Mouse (Mus musculus): ENCODE measurements around the gene Snai1. TPM values are rescaled to one million over a fixed set of nuclear protein-coding genes. Genes with fewer than 3 reads are reported as not detected.
A peak's percentile ranks its signal among the peaks of the same experiment; 100 is the strongest.

Snai1 gene
- polyA plus RNA-seq, 1 experiment from 2014 or later, result 7.9 TPM

GRCm38 (mm10) chr2:167532131-167532530 lies 5.9 kb upstream of the Snai1 start:
- H3K4me2 ChIP-seq, result no peak overlapping the region
- peaks cover 7% of the 10 kb centered on the region; the same call in 1 of the 2 replicates for H3K4me1 ChIP-seq (replicated peaks)

GRCm38 (mm10) chr2:167533880-167534279 lies 4.1 kb upstream of the Snai1 start:
- Histone ChIP-seq H3K4me2 (no peak overlapping the region), H3K9ac (no peak overlapping the region), H3K9me3 (no peaks in the 10 kb centered on the region), H3K27me3 (peaks cover 42% of the 10 kb centered on the region), H3K4me3 (no peak overlapping the region), H3K27ac (no peak overlapping the region), H3K4me1 (replicated peaks) (peaks cover 22% of the 10 kb centered on the region), H3K36me3 (no peaks in the 10 kb centered on the region)
- ATAC-seq (ENCODE audit: low FRiP score), result no peak

More at GRCm38 (mm10) chr2:167532131-167532530, 5.9 kb upstream of the Snai1 start:
- H3K27ac ChIP-seq, result no peak overlapping the region
- WGBS, result 21% methylated on average over 13 of the region's 13 CpGs
- H3K9ac ChIP-seq, result no peak overlapping the region
- no peaks in the 10 kb centered on the region for H3K36me3 ChIP-seq
- no peaks in the 10 kb centered on the region for H3K9me3 ChIP-seq
- no peak for ATAC-seq (ENCODE audit: low FRiP score)
- peaks cover 29% of the 10 kb centered on the region for H3K27me3 ChIP-seq
- H3K4me3 ChIP-seq, result no peak overlapping the region

- Histone ChIP-seq H3K4me2 (no peak overlapping the region), H3K4me1 (replicated peaks) (peaks cover 35% of the 10 kb centered on the region), H3K9ac (0 out of 2 replicates have a peak overlapping the region, but pooled peaks have one; percentile 67), H3K36me3 (no peaks in the 10 kb centered on the region), H3K27me3 (peaks cover 68% of the 10 kb centered on the region), H3K4me3 (no peak overlapping the region), H3K27ac (no peak overlapping the region), H3K9me3 (no peaks in the 10 kb centered on the region)
- ATAC-seq (ENCODE audit: low FRiP score), result no peak
- 46% methylated on average over 10 of the region's 10 CpGs for WGBS
Measured at GRCm38 (mm10) chr2:167536320-167536945, 1.6 kb upstream of the Snai1 start.

GRCm38 (mm10) chr2:167538671-167539306 lies 794 bp downstream of the Snai1 start:
- no peak overlapping the region for H3K27ac ChIP-seq
- H3K27me3 ChIP-seq, result peaks cover 74% of the 10 kb centered on the region
- H3K9ac ChIP-seq, result peak overlapping the region; percentile 67
- H3K4me1 ChIP-seq (replicated peaks), result peaks cover 54% of the 10 kb centered on the region
- H3K36me3 ChIP-seq, result no peaks in the 10 kb centered on the region
- peak overlapping the region; percentile 90 for H3K4me2 ChIP-seq
- peak overlapping the region; percentile 48 for H3K4me3 ChIP-seq
- H3K9me3 ChIP-seq, result no peaks in the 10 kb centered on the region
- no peak for ATAC-seq (ENCODE audit: low FRiP score)
- WGBS, result 31% methylated on average over 33 of the region's 34 CpGs

GRCm38 (mm10) chr2:167539536-167540476 lies 1.8 kb downstream of the Snai1 start:
- 17% methylated on average over 14 of the region's 14 CpGs for WGBS
- ATAC-seq (ENCODE audit: low FRiP score), result no peak
- H3K4me3 ChIP-seq, result peak overlapping the region; percentile 48
- peaks cover 61% of the 10 kb centered on the region for H3K4me1 ChIP-seq (replicated peaks)
- H3K27ac ChIP-seq, result 0 out of 2 replicates have a peak overlapping the region, but pooled peaks have one; percentile 23
- H3K9ac ChIP-seq, result peak overlapping the region; percentile 56
- no peaks in the 10 kb centered on the region for H3K36me3 ChIP-seq
- H3K9me3 ChIP-seq, result no peaks in the 10 kb centered on the region
- H3K4me2 ChIP-seq, result peak overlapping the region; percentile 90
- peaks cover 72% of the 10 kb centered on the region for H3K27me3 ChIP-seq

- ATAC-seq (ENCODE audit: low FRiP score), result no peak
- WGBS, result 14% methylated on average over 12 of the region's 12 CpGs
- Histone ChIP-seq H3K27me3 (peaks cover 68% of the 10 kb centered on the region), H3K36me3 (no peaks in the 10 kb centered on the region), H3K4me3 (peak overlapping the region; percentile 48), H3K9ac (peak overlapping the region; percentile 56; the same call in 1 of the 2 replicates), H3K9me3 (no peaks in the 10 kb centered on the region), H3K4me1 (replicated peaks) (peaks cover 61% of the 10 kb centered on the region), H3K4me2 (peak overlapping the region; percentile 90), H3K27ac (peak overlapping the region; percentile 18; the same call in 1 of the 2 replicates)
Measured at GRCm38 (mm10) chr2:167540477-167541110, 2.6 kb downstream of the Snai1 start.

GRCm38 (mm10) chr2:167541324-167541723 lies 3.3 kb downstream of the Snai1 start:
- Histone ChIP-seq H3K9me3 (no peaks in the 10 kb centered on the region), H3K4me2 (peak overlapping the region; percentile 90; the same call in 1 of the 2 replicates), H3K4me1 (replicated peaks) (peaks cover 61% of the 10 kb centered on the region), H3K27ac (peak overlapping the region; percentile 8; the same call in 1 of the 2 replicates), H3K27me3 (peaks cover 61% of the 10 kb centered on the region), H3K9ac (no peak overlapping the region), H3K36me3 (no peaks in the 10 kb centered on the region), H3K4me3 (no peak overlapping the region; the same call in 1 of the 2 replicates)
- 15% methylated on average over 6 of the region's 6 CpGs for WGBS
- no peak for ATAC-seq (ENCODE audit: low FRiP score)

- peaks cover 61% of the 10 kb centered on the region for H3K4me1 ChIP-seq (replicated peaks)
- H3K36me3 ChIP-seq, result no peaks in the 10 kb centered on the region
- ATAC-seq (ENCODE audit: low FRiP score), result no peak
- H3K27ac ChIP-seq, result no peak overlapping the region
- no peak overlapping the region; the same call in 1 of the 2 replicates for H3K4me3 ChIP-seq
- no peaks in the 10 kb centered on the region for H3K9me3 ChIP-seq
- peaks cover 57% of the 10 kb centered on the region for H3K27me3 ChIP-seq
- no peak overlapping the region for H3K9ac ChIP-seq
- WGBS, result 64% methylated on average over 12 of the region's 12 CpGs
- H3K4me2 ChIP-seq, result peak overlapping the region; percentile 90; the same call in 1 of the 2 replicates
Measured at GRCm38 (mm10) chr2:167541761-167542160, 3.8 kb downstream of the Snai1 start.

- Histone ChIP-seq H3K27ac (no peak overlapping the region), H3K4me3 (no peak overlapping the region), H3K4me1 (replicated peaks) (peaks cover 56% of the 10 kb centered on the region), H3K4me2 (no peak overlapping the region), H3K9ac (no peak overlapping the region), H3K27me3 (peaks cover 51% of the 10 kb centered on the region), H3K9me3 (no peaks in the 10 kb centered on the region), H3K36me3 (no peaks in the 10 kb centered on the region)
- ATAC-seq (ENCODE audit: low FRiP score), result no peak
- 74% methylated on average over 4 of the region's 4 CpGs for WGBS
Measured at GRCm38 (mm10) chr2:167542361-167542760, 4.4 kb downstream of the Snai1 start.

GRCm38 (mm10) chr2:167543121-167544003 lies 5.4 kb downstream of the Snai1 start:
- no peak for ATAC-seq (ENCODE audit: low FRiP score)
- 36% methylated on average over 16 of the region's 16 CpGs for WGBS
- Histone ChIP-seq H3K36me3 (no peaks in the 10 kb centered on the region), H3K9me3 (no peaks in the 10 kb centered on the region), H3K4me1 (replicated peaks) (peaks cover 48% of the 10 kb centered on the region), H3K27me3 (peaks cover 45% of the 10 kb centered on the region), H3K27ac (peak overlapping the region; percentile 66), H3K4me3 (no peak overlapping the region), H3K9ac (peak overlapping the region; percentile 1; the same call in 1 of the 2 replicates), H3K4me2 (no peak overlapping the region)

GRCm38 (mm10) chr2:167544004-167544356 lies 6.0 kb downstream of the Snai1 start:
- no peaks in the 10 kb centered on the region for H3K9me3 ChIP-seq
- H3K36me3 ChIP-seq, result no peaks in the 10 kb centered on the region
- H3K4me1 ChIP-seq (replicated peaks), result peaks cover 42% of the 10 kb centered on the region
- peaks cover 38% of the 10 kb centered on the region for H3K27me3 ChIP-seq
- ATAC-seq (ENCODE audit: low FRiP score), result no peak
- H3K4me3 ChIP-seq, result no peak overlapping the region
- H3K27ac ChIP-seq, result peak overlapping the region; percentile 66
- H3K9ac ChIP-seq, result peak overlapping the region; percentile 1; the same call in 1 of the 2 replicates
- WGBS, result 18% methylated on average over 4 of the region's 4 CpGs
- H3K4me2 ChIP-seq, result no peak overlapping the region

All from hindbrain, embryonic 13.5 days (tissue).